Comparison of ENCODE assay signal across 10 mouse cellular contexts in the genomic region with DNA sequence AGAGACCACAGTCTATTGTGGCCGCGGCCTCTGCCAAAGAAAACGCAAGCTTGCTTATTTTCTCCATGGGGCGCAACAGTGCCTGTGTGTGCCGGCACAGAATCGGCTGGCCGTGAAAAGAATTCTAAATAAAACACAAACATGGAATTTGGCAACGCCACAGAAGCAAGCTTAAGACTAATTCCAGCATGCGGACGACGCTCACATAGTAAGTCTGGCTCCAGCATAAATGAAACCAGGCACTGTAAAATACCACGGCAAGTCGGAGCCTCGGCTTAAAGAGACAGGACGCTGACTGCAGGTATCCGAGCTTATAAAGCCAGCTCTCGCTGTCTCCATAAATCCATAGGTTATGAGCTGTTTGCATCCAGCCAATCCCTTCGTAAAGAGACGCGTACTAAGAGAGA. TPM values are rescaled to one million over a fixed set of nuclear protein-coding genes. Genes with fewer than 3 reads are reported as not detected.
DNase-seq lines count a peak whose midpoint lies in the region; TF ChIP-seq lines count a peak whose summit lies in the region.
"Had no signal": no experiment of that assay in that cellular context is flagged by ENCODE, and none has a peak within 500 bp of the region (broad histone marks: within the 10 kb centered on the region; RNA-seq: fewer than 3 reads in every experiment).

No protein-coding gene starts in this region.

- H3K27ac ChIP-seq in heart, adult 2 months, result no peak overlapping the region

- 0 out of 2 replicates have a peak overlapping the region, but pooled peaks have one; percentile 33 for H3K9ac ChIP-seq in heart, adult 2 months (ENCODE audit: low read depth, low read length)
- H3K9ac ChIP-seq: liver, postnatal 0 days had no signal

- no peaks in the 10 kb centered on the region for H3K4me1 ChIP-seq in heart, adult 2 months (ENCODE audit: control insufficient read depth, insufficient read depth, low read length)

- no peaks in the 10 kb centered on the region for H3K27me3 ChIP-seq in heart, adult 2 months (ENCODE audit: control insufficient read depth, insufficient read depth, low read length)
- H3K27me3 ChIP-seq: CH12.LX had no signal

- H3K4me3 ChIP-seq in heart, adult 2 months, result peak overlapping the region; percentile 9; the same call in 1 of the 2 replicates

- DNase-seq in heart, adult 2 months, result no peak
- DNase-seq in heart, adult 9 months (ENCODE audit: low spot score in 2 of 2), result no peak
- DNase-seq in right cerebral cortex, adult 2 months (ENCODE audit: low spot score in 2 of 2), result peak; percentile 55 to 58
- DNase-seq in right cerebral cortex, postnatal 14 days, result no peak
- peak; percentile 64 to 69 for DNase-seq in left cerebral cortex, postnatal 14 days (ENCODE audit: low spot score in 2 of 2)
- peak; percentile 71 for DNase-seq in telencephalon, adult 2 months (ENCODE audit: low read depth, low spot score)
- no peak for DNase-seq in cerebellum, adult 18-20 months
- no peak for DNase-seq in adrenal gland, postnatal 36 days
- DNase-seq: liver, postnatal 0 days had no signal

- no peak for TF ChIP-seq EP300 in heart, adult 2 months (IDR thresholded peaks at IDR 0.05; ENCODE audit: insufficient read depth, low read depth, low read length)

- intact Hi-C loops in heart, adult 2 months (cut with DNase I), result no loop called here
- intact Hi-C loops in left cerebral cortex, postnatal 14 days (cut with DNase I), result no loop called here

- no peaks in the 10 kb centered on the region for H3K79me2 ChIP-seq in heart, adult 2 months (replicated peaks; ENCODE audit: control insufficient read depth, insufficient read depth, low read length)

- TF ChIP-seq CTCF in heart, adult 2 months (IDR thresholded peaks at IDR 0.05), result no peak

- no peak for TF ChIP-seq POLR2A in heart, adult 2 months (IDR thresholded peaks at IDR 0.05; ENCODE audit: insufficient read depth, low read depth, low read length)

- WGBS in heart, adult 2 months, result 45% methylated on average over 20 of the region's 20 CpGs

- no peaks in the 10 kb centered on the region for H3K36me3 ChIP-seq in heart, adult 2 months (ENCODE audit: control insufficient read depth, insufficient read depth, low read length)

RNA-seq across cellular contexts. Expression of a gene that starts 51.1 kb away (rescaled TPM):
- total RNA-seq in heart, adult 2 months (2021), result 1 to 10 TPM in 1 of 2 experiments, under 1 TPM in 1; 0.77 to 1.3 TPM
- 0.64 and 1.1 TPM in 2 replicates for polyA plus RNA-seq in heart, adult 2 months (2012; rRNA removed)
- 10 to 100 TPM; 42.5 to 72.8 TPM for total RNA-seq in left cerebral cortex, postnatal 14 days (2021)
- total RNA-seq in adrenal gland, postnatal 36 days (2021), result under 1 TPM; 0.07 to 0.50 TPM
- total RNA-seq: CH12.LX had no signal
- polyA plus RNA-seq: liver, postnatal 0 days had no signal

Comparison
In these comparisons a context has a peak if more than half of its experiments do, and no peak if none do; other contexts are left out.
1. DNase-seq: peak in right cerebral cortex, adult 2 months (2 of 2), left cerebral cortex, postnatal 14 days (2 of 2) and telencephalon, adult 2 months (single experiment); none in heart, adult 2 months (0 of 2), heart, adult 9 months (0 of 2), right cerebral cortex, postnatal 14 days (single experiment), cerebellum, adult 18-20 months (0 of 2) and adrenal gland, postnatal 36 days (0 of 2).
2. RNA of a gene that starts 51.1 kb away (total RNA-seq): 42.5 to 72.8 TPM in left cerebral cortex, postnatal 14 days; 0.77 to 1.3 TPM in heart, adult 2 months and 0.07 to 0.50 TPM in adrenal gland, postnatal 36 days; every median in the first group is over 10 times any median in the second.